Mouse (Mus musculus) forebrain, embryonic 11.5 days (tissue): Measurements from ENCODE around the gene Kdm8. TPM values are rescaled to one million over a fixed set of nuclear protein-coding genes. Genes with fewer than 3 reads are reported as not detected.

Experiments used
- ATAC-seq: fragments of 200-750 bp; cut with Nextera tagmentation; replicated peaks from 2 replicates; pipeline ENCODE4 v1.8.0; 2017; ENCODE audit warnings: moderate TSS enrichment; ENCODE audit not compliant: low FRiP score
- DNase-seq: peaks from one replicate; pipeline ENCODE4 v3.0.0-alpha.2; 2017; ENCODE audit warnings: low spot score
- H3K27ac ChIP-seq: fragments of 300-500 bp; sonication (generic); 2 replicates; pipeline ENCODE4 v1.5.1; 2014; ENCODE audit warnings: low read depth, low read length
- H3K27me3 ChIP-seq: fragments of 300-500 bp; sonication (generic); 2 replicates; pipeline ENCODE4 v1.6.1; 2014; ENCODE audit warnings: mild to moderate bottlenecking, low read length, mixed read lengths; ENCODE audit not compliant: control insufficient read depth, insufficient read depth
- H3K36me3 ChIP-seq: fragments of 300-500 bp; sonication (generic); 2 replicates; pipeline ENCODE4 v1.6.1; 2014; ENCODE audit warnings: mild to moderate bottlenecking, low read length, moderate library complexity, mixed read lengths; ENCODE audit not compliant: control insufficient read depth, insufficient read depth
- H3K4me1 ChIP-seq: fragments of 300-500 bp; sonication (generic); replicated peaks from 2 replicates; pipeline ENCODE4 v1.6.1; 2014; ENCODE audit warnings: low read length, mixed read lengths; ENCODE audit not compliant: control insufficient read depth, insufficient read depth
- H3K4me2 ChIP-seq: fragments of 300-500 bp; sonication (generic); 2 replicates; pipeline ENCODE4 v1.6.1; 2014; ENCODE audit warnings: low read depth, mild to moderate bottlenecking, low read length, moderate library complexity, mixed read lengths; ENCODE audit not compliant: severe bottlenecking
- H3K4me3 ChIP-seq: fragments of 300-500 bp; sonication (generic); 2 replicates; pipeline ENCODE4 v1.5.1; 2014; ENCODE audit warnings: low read depth, low read length
- H3K9ac ChIP-seq: fragments of 300-500 bp; sonication (generic); 2 replicates; pipeline ENCODE4 v1.6.1; 2014; ENCODE audit warnings: low read length
- H3K9me3 ChIP-seq: fragments of 300-500 bp; sonication (generic); 2 replicates; pipeline ENCODE4 v1.6.1; 2016; ENCODE audit warnings: low read length, mixed read lengths; ENCODE audit not compliant: control insufficient read depth
- WGBS: fragments of 180-500 bp; shearing (Covaris S2); extraction: QIAGEN DNeasy Blood & Tissue Kit; methylation state at CpG from one replicate; pipeline ENCODE4 v1.1.7; 2014; 5-methylcytosine and 5-hydroxymethylcytosine counted together
- polyA plus RNA-seq: library from polyadenylated mRNA; unstranded; fragments of >200 nt; fragmentation: Nextera tagmentation; extraction: Ambion mirVana; gene quantifications from 2 replicates; pipeline ENCODE4 v1.2.1, GENCODE M21; 2014

Gene Kdm8
- polyA plus RNA-seq, result 11.4 and 12.9 TPM in 2 replicates

- H3K36me3 ChIP-seq, result no peaks in the 10 kb centered on the region; the same call in 1 of the 2 replicates
- DNase-seq (peak; percentile 95), ATAC-seq (peak; percentile 96)
- 0 out of 2 replicates have a peak, but pooled peaks cover 6% of the 10 kb centered on the region for H3K4me1 ChIP-seq
- peak within 1 kb of the TSS; percentile 83 for H3K9ac ChIP-seq
- H3K27ac ChIP-seq, result peak within 1 kb of the TSS; percentile 93
- no peaks in the 10 kb centered on the region for H3K9me3 ChIP-seq
- H3K27me3 ChIP-seq, result no peaks in the 10 kb centered on the region
- H3K4me3 ChIP-seq, result peak within 1 kb of the TSS; percentile 58
- peak within 1 kb of the TSS; percentile 78 for H3K4me2 ChIP-seq
- 2% methylated on average over 61 of the region's 61 CpGs for WGBS
Observed at GRCm38 (mm10) chr7:125444464-125445401, at the start of gene Kdm8. Gene Kdm8 (plus strand): TSS chr7:125444676.

DNA sequence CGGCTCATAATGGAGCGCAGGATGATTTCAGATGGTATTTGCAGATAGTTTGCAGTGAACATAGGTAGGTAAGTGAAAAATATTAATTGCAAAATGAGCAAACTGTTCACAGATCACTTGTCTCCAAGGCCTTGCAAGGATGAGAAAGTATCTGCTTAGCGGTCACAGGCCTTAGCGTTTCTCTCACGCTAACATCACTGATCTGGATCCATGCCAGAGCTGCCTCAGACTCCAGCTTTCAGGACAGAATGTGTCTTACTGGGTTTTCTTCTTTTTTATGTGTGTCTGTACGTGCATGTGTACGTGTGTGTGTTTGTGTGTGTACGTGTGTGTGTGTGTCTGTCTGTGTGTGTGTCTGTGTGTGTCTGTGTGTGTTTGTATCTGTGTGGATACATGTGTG lies 46.4 kb upstream of the Kdm8 start:
- DNase-seq, result no peak
- WGBS, result 94% methylated on average over 8 of the region's 8 CpGs
- H3K9me3 ChIP-seq, result no peaks in the 10 kb centered on the region

GRCm38 (mm10) chr7:125398687-125399086 lies 45.8 kb upstream of the Kdm8 start:
- WGBS, result 59% methylated on average over 6 of the region's 6 CpGs
- Histone ChIP-seq H3K36me3 (no peaks in the 10 kb centered on the region), H3K27me3 (no peaks in the 10 kb centered on the region), H3K9me3 (no peaks in the 10 kb centered on the region), H3K27ac (no peak overlapping the region), H3K4me2 (no peak overlapping the region), H3K4me3 (no peak overlapping the region), H3K4me1 (no peaks in the 10 kb centered on the region), H3K9ac (no peak overlapping the region)
- DNase-seq (no peak), ATAC-seq (no peak)

More for the DNA sequence above, 46.4 kb upstream of the Kdm8 start:
- no peak overlapping the region for H3K9ac ChIP-seq
- H3K27me3 ChIP-seq, result no peaks in the 10 kb centered on the region
- H3K27ac ChIP-seq, result no peak overlapping the region
- no peak for ATAC-seq
- H3K4me1 ChIP-seq, result no peaks in the 10 kb centered on the region
- no peak overlapping the region for H3K4me2 ChIP-seq
- H3K4me3 ChIP-seq, result no peak overlapping the region
- no peaks in the 10 kb centered on the region for H3K36me3 ChIP-seq

GRCm38 (mm10) chr7:125407136-125407535 lies 37.3 kb upstream of the Kdm8 start:
- Histone ChIP-seq H3K9me3 (no peaks in the 10 kb centered on the region), H3K4me3 (no peak overlapping the region), H3K36me3 (no peaks in the 10 kb centered on the region), H3K9ac (no peak overlapping the region), H3K27ac (no peak overlapping the region), H3K27me3 (no peaks in the 10 kb centered on the region), H3K4me1 (no peaks in the 10 kb centered on the region), H3K4me2 (no peak overlapping the region)
- DNase-seq (no peak), ATAC-seq (no peak)
- WGBS, result 80% methylated on average over 6 of the region's 6 CpGs

GRCm38 (mm10) chr7:125415087-125415486 lies 29.4 kb upstream of the Kdm8 start:
- Histone ChIP-seq H3K9me3 (no peaks in the 10 kb centered on the region), H3K27me3 (no peaks in the 10 kb centered on the region), H3K4me3 (no peak overlapping the region), H3K4me1 (no peaks in the 10 kb centered on the region), H3K27ac (no peak overlapping the region), H3K9ac (no peak overlapping the region), H3K36me3 (no peaks in the 10 kb centered on the region), H3K4me2 (no peak overlapping the region)
- no peak for DNase-seq
- no peak for ATAC-seq
- 97% methylated on average over 1 of the region's 1 CpGs for whole genome bisulfite sequencing

DNA sequence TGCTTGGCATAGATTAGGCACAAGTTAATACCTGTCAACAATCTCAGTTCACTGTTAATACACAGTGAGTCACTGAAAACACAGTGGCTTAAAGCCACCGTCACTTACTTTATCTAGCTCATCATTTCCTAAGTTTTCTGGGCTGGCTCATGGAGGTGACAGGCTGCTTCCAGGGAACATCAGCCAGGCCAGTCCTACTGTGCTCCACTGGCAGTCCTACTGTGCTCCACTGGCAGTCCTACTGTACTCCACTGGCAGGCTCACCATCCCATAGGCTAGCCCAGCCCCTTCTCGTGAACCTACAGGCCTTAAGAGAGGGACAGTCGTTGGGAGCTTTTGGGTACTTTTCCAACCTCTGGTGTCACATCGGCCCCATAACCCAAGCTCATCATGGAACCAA lies 28.7 kb upstream of the Kdm8 start:
- Histone ChIP-seq H3K4me2 (no peak overlapping the region), H3K27me3 (no peaks in the 10 kb centered on the region), H3K36me3 (no peaks in the 10 kb centered on the region), H3K9ac (no peak overlapping the region), H3K27ac (no peak overlapping the region), H3K9me3 (no peaks in the 10 kb centered on the region), H3K4me3 (no peak overlapping the region), H3K4me1 (no peaks in the 10 kb centered on the region)
- WGBS, result 79% methylated on average over 4 of the region's 4 CpGs
- ATAC-seq (no peak), DNase-seq (no peak)

- DNase-seq, result no peak
- H3K4me1 ChIP-seq, result no peaks in the 10 kb centered on the region
- 88% methylated on average over 5 of the region's 5 CpGs for WGBS
- no peaks in the 10 kb centered on the region for H3K9me3 ChIP-seq
- no peak overlapping the region for H3K4me3 ChIP-seq
- no peaks in the 10 kb centered on the region for H3K36me3 ChIP-seq
- H3K4me2 ChIP-seq, result no peak overlapping the region
- H3K9ac ChIP-seq, result no peak overlapping the region
- no peak for ATAC-seq
- H3K27me3 ChIP-seq, result no peaks in the 10 kb centered on the region
- no peak overlapping the region for H3K27ac ChIP-seq
Observed at GRCm38 (mm10) chr7:125416762-125417161, 27.7 kb upstream of the Kdm8 start.

- 23% methylated on average over 3 of the region's 3 CpGs for WGBS
- H3K36me3 ChIP-seq, result no peaks in the 10 kb centered on the region
- no peak overlapping the region for H3K27ac ChIP-seq
- no peak overlapping the region for H3K9ac ChIP-seq
- DNase-seq, result no peak
- no peaks in the 10 kb centered on the region for H3K4me1 ChIP-seq
- H3K27me3 ChIP-seq, result no peaks in the 10 kb centered on the region
- H3K9me3 ChIP-seq, result no peaks in the 10 kb centered on the region
- ATAC-seq, result no peak
- H3K4me2 ChIP-seq, result no peak overlapping the region
- no peak overlapping the region for H3K4me3 ChIP-seq
Observed at GRCm38 (mm10) chr7:125418413-125418812, 26.1 kb upstream of the Kdm8 start.

DNA sequence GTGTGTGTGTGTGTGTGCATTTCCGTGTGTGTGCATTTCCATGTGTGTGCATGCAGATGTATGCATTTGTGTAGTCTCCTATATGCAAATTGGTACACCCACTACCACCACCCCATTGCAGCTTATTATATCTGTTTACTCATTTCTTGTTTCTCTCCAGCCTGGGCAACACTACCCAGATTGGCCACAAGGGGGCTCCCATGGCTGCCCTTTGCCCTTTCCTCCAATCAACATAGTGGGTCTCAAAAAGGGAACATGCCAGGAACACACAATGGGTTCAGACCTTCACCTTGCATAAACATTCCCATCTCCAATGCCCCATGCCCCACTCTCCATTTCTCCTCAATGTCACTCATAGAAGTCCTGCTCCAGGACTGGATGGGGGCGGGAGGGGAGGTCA lies 24.3 kb upstream of the Kdm8 start:
- Histone ChIP-seq H3K4me3 (no peak overlapping the region), H3K4me1 (no peaks in the 10 kb centered on the region), H3K27ac (no peak overlapping the region), H3K4me2 (no peak overlapping the region), H3K9ac (no peak overlapping the region), H3K9me3 (no peaks in the 10 kb centered on the region), H3K36me3 (no peaks in the 10 kb centered on the region), H3K27me3 (no peaks in the 10 kb centered on the region)
- ATAC-seq (no peak), DNase-seq (peak; percentile 64)
- 61% methylated on average over 2 of the region's 2 CpGs for WGBS
